Mouse (Mus musculus): ENCODE results near the gene A830031A19Rik. TPM values are rescaled to one million over a fixed set of nuclear protein-coding genes. Genes with fewer than 3 reads are reported as not detected.

Gene A830031A19Rik
- polyA plus RNA-seq, 1 experiment from 2014 or later = not detected

DNA sequence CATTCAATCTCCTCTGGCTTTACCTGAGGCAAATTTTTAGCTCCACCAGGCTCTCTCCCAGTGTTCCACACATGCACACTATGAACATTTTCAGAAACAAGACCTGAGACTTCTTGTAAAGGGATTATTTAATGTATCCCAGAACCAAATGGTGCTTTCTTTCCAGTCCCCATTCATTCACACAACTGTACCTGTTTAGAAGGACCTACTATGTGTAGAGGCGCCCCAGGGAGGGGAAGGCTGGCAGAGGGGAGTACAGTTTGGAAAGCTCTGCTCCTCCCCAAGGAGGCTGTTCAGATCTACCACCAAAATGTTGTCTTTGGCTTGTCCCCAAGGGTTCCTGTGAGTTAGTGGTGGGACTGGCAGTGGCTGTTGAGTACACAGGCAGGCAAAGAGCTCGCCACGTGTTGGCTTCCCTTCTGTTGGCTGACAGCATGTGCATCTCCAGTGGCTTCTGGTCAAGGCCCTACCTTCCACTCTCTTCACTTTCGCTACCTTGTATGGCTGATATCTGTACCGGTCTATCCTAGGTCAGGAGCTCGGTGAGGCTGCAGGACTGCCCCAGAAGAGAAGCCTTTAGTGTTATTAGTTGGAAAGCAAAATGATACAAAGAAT lies 28.4 kb upstream of the A830031A19Rik start:
- Histone ChIP-seq H3K27ac (no peak overlapping the region), H3K4me1 (peaks cover 32% of the 10 kb centered on the region), H3K4me3 (no peak overlapping the region), H3K36me3 (peaks cover 38% of the 10 kb centered on the region), H3K27me3 (ENCODE audit: low read depth, poor library complexity, severe bottlenecking) (no peaks in the 10 kb centered on the region), H3K9me3 (replicated peaks) (no peaks in the 10 kb centered on the region)
- WGBS = 83% methylated on average over 6 of the region's 6 CpGs
- DNase-seq (ENCODE audit: low spot score) = no peak

DNA sequence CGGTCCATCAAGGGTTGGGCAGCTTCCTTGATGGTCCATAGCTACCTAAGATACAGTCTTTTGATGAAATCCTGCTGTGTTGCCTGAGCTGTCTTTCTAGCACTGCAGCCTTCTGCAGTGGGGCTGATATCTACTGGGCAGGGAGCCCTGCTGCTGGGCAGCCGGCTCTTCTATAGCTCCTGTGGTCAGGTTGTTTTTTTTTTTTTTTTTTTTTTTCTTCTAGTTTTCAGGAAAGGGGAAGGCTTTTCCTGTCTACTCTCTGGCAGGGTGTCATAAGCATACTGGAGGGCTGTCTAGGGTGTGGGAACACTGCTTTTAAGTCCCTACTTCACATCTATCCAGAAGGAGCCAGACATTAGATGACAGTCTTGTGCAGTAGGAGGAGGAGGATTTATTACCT lies 27.5 kb upstream of the A830031A19Rik start:
- Histone ChIP-seq H3K4me1 (peaks cover 40% of the 10 kb centered on the region), H3K27ac (no peak overlapping the region)
- no peak for DNase-seq (ENCODE audit: low spot score)

DNA sequence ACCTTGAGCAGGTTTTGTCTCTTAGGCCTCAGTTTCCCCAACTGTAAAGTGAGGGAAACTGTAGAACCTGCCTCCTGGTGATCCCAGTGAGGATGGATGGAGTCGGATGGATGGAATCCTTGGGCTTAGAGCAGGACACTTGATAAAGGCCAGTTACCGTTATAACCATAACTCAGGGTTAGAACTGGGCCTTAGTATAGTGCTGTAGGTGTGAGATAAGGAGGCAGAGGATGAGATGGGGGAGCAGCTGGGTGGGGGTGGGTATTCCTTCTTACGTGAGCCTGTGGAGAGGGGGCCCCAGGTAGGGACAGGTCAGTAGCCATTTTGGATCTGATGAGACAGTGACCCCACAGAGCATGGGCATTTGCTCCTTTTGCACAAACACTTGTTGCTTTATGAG lies 26.8 kb upstream of the A830031A19Rik start:
- H3K27me3 ChIP-seq (ENCODE audit: low read depth, poor library complexity, severe bottlenecking) = no peaks in the 10 kb centered on the region
- no peaks in the 10 kb centered on the region for H3K9me3 ChIP-seq (replicated peaks)
- peaks cover 38% of the 10 kb centered on the region for H3K36me3 ChIP-seq
- no peak overlapping the region for H3K4me3 ChIP-seq
- WGBS = 88% methylated on average over 3 of the region's 3 CpGs
- no peak overlapping the region for H3K27ac ChIP-seq
- DNase-seq (ENCODE audit: low spot score) = no peak
- H3K4me1 ChIP-seq = peaks cover 48% of the 10 kb centered on the region

More for the DNA sequence above, 27.5 kb upstream of the A830031A19Rik start:
- WGBS = 69% methylated on average over 2 of the region's 2 CpGs
- Histone ChIP-seq H3K27me3 (ENCODE audit: low read depth, poor library complexity, severe bottlenecking) (no peaks in the 10 kb centered on the region), H3K4me3 (no peak overlapping the region), H3K9me3 (replicated peaks) (no peaks in the 10 kb centered on the region), H3K36me3 (peaks cover 38% of the 10 kb centered on the region)

DNA sequence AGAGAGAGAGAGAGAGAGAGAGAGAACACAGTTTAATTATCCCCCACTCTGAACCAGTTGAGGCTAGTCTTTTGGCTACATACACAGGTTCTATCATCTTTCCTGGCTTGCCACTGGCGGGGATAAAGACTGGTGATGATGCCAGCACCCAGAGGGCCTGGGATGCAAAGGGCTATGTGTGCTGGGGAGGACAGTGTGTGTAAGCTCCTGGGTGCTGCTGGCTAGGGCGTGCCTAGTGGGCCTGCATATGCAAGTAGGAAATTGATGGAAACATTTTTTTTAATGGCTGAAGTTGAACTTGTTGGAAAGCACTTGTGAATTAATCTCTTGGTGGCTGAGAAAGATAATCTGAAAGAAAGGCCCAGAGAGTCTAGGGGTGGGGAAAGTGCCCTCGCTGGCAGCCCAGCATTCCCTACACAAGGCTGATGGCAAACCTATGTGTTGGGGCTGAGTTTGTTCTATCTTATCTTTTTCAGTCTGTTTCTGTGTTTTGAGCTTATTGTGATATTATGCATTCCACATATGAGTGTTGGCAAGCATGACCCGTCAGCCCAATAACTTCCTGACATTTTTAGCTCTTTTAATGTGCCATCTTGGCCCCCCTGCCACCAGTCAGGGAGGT lies 25.7 kb upstream of the A830031A19Rik start:
- H3K4me3 ChIP-seq = no peak overlapping the region
- 82% methylated on average over 4 of the region's 4 CpGs for WGBS
- no peak overlapping the region for H3K27ac ChIP-seq
- H3K4me1 ChIP-seq = peaks cover 58% of the 10 kb centered on the region
- H3K36me3 ChIP-seq = peaks cover 36% of the 10 kb centered on the region
- no peak for DNase-seq (ENCODE audit: low spot score)
- no peaks in the 10 kb centered on the region for H3K9me3 ChIP-seq (replicated peaks)
- H3K27me3 ChIP-seq (ENCODE audit: low read depth, poor library complexity, severe bottlenecking) = no peaks in the 10 kb centered on the region

DNA sequence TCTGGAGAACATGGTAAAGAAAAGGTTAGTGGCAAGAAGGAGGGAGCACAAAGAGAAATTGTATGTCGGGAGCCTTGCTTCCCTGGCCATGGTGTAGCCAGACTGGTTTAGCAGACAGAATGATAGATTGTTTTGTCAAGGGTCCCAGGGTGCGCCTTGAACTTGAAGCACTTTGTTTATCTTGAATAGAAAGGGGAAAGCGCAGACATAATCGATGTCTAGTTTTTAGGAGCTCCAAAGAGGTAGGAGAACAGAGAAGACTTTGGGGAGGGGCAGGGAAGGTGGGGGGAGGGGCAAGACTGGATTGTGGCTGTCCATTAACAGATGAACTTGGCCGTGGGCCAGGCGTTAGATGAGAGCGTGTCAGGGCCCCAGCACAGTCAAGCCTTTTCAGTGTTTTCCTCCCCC lies 25.0 kb upstream of the A830031A19Rik start:
- H3K4me3 ChIP-seq = no peak overlapping the region
- 59% methylated on average over 7 of the region's 7 CpGs for WGBS
- no peak overlapping the region for H3K27ac ChIP-seq
- no peaks in the 10 kb centered on the region for H3K27me3 ChIP-seq (ENCODE audit: low read depth, poor library complexity, severe bottlenecking)
- H3K4me1 ChIP-seq = peaks cover 65% of the 10 kb centered on the region
- DNase-seq (ENCODE audit: low spot score) = no peak
- H3K36me3 ChIP-seq = peaks cover 35% of the 10 kb centered on the region
- H3K9me3 ChIP-seq (replicated peaks) = no peaks in the 10 kb centered on the region

DNA sequence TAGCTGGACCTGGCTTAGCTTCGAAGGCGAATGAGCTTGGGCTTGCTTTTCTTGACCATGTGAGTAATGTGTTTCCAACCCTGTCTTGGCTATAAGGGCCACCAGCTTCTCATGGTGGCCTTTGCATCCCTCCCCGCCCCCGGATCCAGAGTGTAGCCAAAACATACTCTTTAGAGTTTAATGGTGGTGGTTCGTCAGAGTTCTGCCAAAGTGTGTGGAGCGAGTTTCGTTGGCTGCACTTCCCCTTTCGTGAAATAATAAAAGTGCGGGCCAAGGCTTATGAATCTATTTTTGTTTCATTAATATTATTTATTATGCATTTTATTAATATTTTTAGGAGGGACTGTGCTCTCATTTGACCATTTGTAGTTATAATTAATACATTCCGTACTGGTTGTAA lies 24.4 kb upstream of the A830031A19Rik start:
- H3K4me1 ChIP-seq = peaks cover 72% of the 10 kb centered on the region
- H3K27me3 ChIP-seq (ENCODE audit: low read depth, poor library complexity, severe bottlenecking) = no peaks in the 10 kb centered on the region
- 90% methylated on average over 10 of the region's 10 CpGs for WGBS
- no peaks in the 10 kb centered on the region for H3K9me3 ChIP-seq (replicated peaks)
- H3K36me3 ChIP-seq = peaks cover 34% of the 10 kb centered on the region
- DNase-seq (ENCODE audit: low spot score) = no peak
- no peak overlapping the region for H3K4me3 ChIP-seq
- 0 out of 2 replicates have a peak overlapping the region, but pooled peaks have one; percentile 5 for H3K27ac ChIP-seq

DNA sequence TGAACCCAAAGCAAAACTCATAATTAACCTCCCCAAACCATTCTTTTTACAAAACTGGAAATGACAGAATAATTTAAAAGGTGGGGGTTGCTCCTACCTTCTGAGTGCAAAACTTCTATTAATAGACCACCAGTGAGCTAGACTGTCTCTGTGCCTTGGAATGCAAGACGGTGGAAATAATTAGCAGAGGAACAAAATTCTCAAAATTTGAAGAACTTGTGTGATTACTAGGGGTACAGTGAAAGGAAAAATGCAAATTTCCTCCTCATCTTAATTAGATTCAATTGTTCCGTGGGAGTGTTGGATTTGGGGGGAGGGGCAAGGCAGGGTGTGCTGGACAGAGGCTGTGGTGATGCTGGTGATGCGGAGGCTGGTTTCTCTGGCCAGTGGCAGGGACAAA lies 23.8 kb upstream of the A830031A19Rik start:
- Histone ChIP-seq H3K9me3 (replicated peaks) (no peaks in the 10 kb centered on the region), H3K27me3 (ENCODE audit: low read depth, poor library complexity, severe bottlenecking) (no peaks in the 10 kb centered on the region), H3K27ac (no peak overlapping the region), H3K4me3 (no peak overlapping the region), H3K4me1 (peaks cover 76% of the 10 kb centered on the region), H3K36me3 (peaks cover 35% of the 10 kb centered on the region)
- 61% methylated on average over 3 of the region's 3 CpGs for WGBS
- no peak for DNase-seq (ENCODE audit: low spot score)

DNA sequence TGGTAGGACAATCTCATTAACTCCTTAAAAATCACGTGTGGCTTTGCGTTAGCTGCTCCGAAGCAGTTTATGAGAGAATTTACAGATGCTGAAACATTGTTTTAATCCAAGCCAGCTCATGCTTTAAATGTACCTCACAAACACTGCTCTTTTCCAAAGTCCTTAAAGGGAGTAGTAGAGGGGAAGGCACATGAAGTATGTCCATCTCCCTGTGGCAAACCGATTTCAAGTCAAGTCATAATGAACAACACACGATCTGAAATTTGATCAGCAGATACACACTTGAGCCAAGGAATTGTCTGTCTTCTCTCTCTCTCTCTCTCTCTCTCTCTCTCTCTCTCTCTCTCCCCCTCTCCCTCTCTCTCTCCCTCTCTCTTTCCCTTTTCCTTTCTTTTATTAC lies 23.2 kb upstream of the A830031A19Rik start:
- Histone ChIP-seq H3K4me3 (no peak overlapping the region), H3K27ac (no peak overlapping the region), H3K27me3 (ENCODE audit: low read depth, poor library complexity, severe bottlenecking) (no peaks in the 10 kb centered on the region), H3K4me1 (peaks cover 72% of the 10 kb centered on the region), H3K9me3 (replicated peaks) (no peaks in the 10 kb centered on the region), H3K36me3 (peaks cover 35% of the 10 kb centered on the region)
- DNase-seq (ENCODE audit: low spot score) = no peak
- WGBS = 63% methylated on average over 5 of the region's 5 CpGs

DNA sequence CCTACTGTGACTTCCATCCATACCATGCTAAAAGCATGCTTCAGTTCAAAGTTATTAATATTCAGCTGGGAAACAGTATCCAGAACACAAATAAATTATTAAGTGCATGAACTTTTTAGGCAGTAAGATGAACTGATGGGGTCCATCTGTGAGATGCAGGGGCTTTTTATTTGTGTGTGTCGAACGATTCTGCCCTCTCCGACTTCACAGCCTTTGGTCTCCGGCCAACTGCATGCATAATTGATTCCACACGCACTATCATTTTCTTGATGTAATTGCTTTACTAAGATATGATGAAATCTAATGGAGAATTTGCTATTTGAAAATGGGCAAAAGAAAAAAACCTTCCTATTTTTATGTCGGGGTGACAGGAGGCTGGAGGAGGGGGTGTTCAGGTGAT lies 22.2 kb upstream of the A830031A19Rik start:
- Histone ChIP-seq H3K4me1 (peaks cover 76% of the 10 kb centered on the region), H3K4me3 (no peak overlapping the region), H3K27ac (no peak overlapping the region), H3K36me3 (peaks cover 33% of the 10 kb centered on the region), H3K27me3 (ENCODE audit: low read depth, poor library complexity, severe bottlenecking) (no peaks in the 10 kb centered on the region), H3K9me3 (replicated peaks) (no peaks in the 10 kb centered on the region)
- whole genome bisulfite sequencing = 34% methylated on average over 6 of the region's 6 CpGs
- no peak for DNase-seq (ENCODE audit: low spot score)

DNA sequence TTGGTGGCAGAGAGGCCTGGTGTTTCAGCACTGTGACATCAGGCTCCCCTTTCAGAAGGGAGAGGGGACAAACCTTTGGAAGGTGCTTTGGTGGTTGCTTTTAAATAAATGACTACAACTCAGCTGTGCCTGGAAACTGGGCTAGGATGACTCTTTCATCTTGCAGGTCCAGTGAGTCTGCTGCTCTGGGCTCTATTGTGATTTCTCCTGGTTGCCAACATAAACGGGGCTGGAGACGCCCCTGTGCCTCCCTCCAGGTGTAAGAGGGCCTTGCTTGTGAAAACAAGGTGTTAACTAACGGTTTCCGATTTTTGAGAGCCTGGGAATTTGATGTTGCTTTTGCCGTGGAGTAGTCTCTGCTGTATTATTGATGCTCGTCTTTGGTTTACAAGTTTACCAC lies 21.6 kb upstream of the A830031A19Rik start:
- Histone ChIP-seq H3K9me3 (replicated peaks) (no peaks in the 10 kb centered on the region), H3K27me3 (ENCODE audit: low read depth, poor library complexity, severe bottlenecking) (no peaks in the 10 kb centered on the region), H3K27ac (0 out of 2 replicates have a peak overlapping the region, but pooled peaks have one; percentile 19), H3K4me3 (no peak overlapping the region), H3K4me1 (peaks cover 77% of the 10 kb centered on the region), H3K36me3 (peaks cover 30% of the 10 kb centered on the region)
- WGBS = 21% methylated on average over 6 of the region's 6 CpGs
- DNase-seq (ENCODE audit: low spot score) = no peak

DNA sequence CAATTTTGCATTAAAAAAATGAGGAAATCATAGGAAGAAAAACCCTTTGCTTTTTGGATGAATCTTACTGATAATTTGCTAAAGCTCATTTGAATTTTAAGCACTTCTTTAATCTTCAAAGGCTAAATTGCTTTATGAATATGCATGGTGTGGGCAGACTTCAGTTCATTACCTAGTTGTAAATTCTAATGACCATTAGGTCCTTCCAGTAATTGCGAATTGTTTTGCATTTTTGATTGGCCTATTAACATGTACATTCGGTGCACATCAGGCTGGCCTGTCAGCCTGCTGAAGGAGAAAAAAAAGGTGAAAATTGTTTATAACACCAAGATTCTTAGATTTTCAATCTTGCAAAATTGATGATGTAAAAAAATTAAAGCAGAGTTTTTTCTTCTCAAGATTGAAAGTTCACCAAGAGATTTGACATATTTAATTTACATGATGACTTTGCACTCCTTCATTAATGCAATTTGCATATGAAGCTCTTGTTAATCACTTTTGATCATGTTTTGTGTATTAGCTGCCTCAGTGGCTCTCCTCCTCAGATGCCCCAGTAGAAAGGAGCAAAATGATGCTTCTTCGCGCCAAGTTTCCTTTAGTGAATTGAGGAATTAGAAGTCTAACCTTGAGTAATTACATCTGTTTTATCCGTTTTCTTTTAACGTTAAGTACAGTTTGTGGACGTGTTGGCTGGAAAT lies 21.0 kb upstream of the A830031A19Rik start:
- no peak overlapping the region for H3K27ac ChIP-seq
- H3K9me3 ChIP-seq (replicated peaks) = no peaks in the 10 kb centered on the region
- H3K36me3 ChIP-seq = peaks cover 26% of the 10 kb centered on the region
- peaks cover 81% of the 10 kb centered on the region for H3K4me1 ChIP-seq
- DNase-seq (ENCODE audit: low spot score) = no peak
- 60% methylated on average over 7 of the region's 7 CpGs for WGBS
- H3K27me3 ChIP-seq (ENCODE audit: low read depth, poor library complexity, severe bottlenecking) = no peaks in the 10 kb centered on the region
- no peak overlapping the region for H3K4me3 ChIP-seq

DNA sequence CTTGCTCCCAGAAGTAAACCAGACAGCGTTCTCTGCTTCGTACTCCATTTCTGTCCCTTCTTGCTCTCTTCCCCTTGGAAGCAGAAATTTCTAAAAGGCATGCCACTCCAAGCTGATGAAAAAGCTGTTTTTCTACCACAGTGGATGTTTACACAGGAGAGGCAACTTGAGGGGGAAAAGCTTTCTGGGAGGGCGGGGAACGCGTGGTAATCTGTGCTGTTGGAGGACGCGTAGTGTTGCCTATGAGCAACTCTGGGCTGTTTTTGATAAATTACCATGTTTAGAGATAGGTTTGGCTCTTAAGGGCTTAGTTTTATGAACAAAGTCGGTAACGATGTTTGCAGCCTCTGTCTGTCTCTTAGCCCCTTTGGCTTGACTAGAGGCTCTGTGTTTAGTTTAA lies 20.4 kb upstream of the A830031A19Rik start:
- Histone ChIP-seq H3K27me3 (ENCODE audit: low read depth, poor library complexity, severe bottlenecking) (no peaks in the 10 kb centered on the region), H3K36me3 (peaks cover 30% of the 10 kb centered on the region), H3K4me3 (no peak overlapping the region), H3K9me3 (replicated peaks) (no peaks in the 10 kb centered on the region), H3K27ac (no peak overlapping the region), H3K4me1 (peaks cover 81% of the 10 kb centered on the region)
- no peak for DNase-seq (ENCODE audit: low spot score)
- 55% methylated on average over 9 of the region's 9 CpGs for WGBS

DNA sequence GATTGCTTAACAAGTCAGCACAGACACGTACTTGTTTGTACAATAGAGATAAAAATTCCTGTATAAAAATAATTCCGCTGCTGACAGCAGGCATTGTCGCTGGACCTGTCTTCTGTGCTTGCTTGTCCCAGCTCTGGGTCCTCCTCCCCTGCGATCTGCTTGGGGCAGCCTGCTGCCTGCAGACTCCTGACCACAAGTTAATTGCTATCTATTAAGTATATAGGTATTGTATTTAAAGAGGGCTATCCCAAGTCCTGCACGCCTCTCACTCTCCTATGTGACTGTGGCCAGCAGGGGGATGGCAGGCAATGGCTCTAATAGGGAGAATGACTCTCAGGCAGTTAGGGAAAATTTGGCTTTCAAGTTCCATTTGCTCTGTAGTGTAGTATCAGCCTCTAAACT lies 19.2 kb upstream of the A830031A19Rik start:
- no peak for DNase-seq (ENCODE audit: low spot score)
- no peak overlapping the region for H3K27ac ChIP-seq
- peaks cover 71% of the 10 kb centered on the region for H3K4me1 ChIP-seq
- H3K4me3 ChIP-seq = no peak overlapping the region
- no peaks in the 10 kb centered on the region for H3K9me3 ChIP-seq (replicated peaks)
- peaks cover 42% of the 10 kb centered on the region for H3K36me3 ChIP-seq
- WGBS = 62% methylated on average over 5 of the region's 5 CpGs
- H3K27me3 ChIP-seq (ENCODE audit: low read depth, poor library complexity, severe bottlenecking) = no peaks in the 10 kb centered on the region
